15 mouse cellular contexts compared by ENCODE assay signal in genomic region chr7:66923595-66923994, GRCm38 (mm10).
"Had no signal": no experiment of that assay in that cellular context is flagged by ENCODE, and none has a peak within 500 bp of the region (broad histone marks: within the 10 kb centered on the region; RNA-seq: fewer than 3 reads in every experiment).

No protein-coding gene starts in this region.

- ATAC-seq: liver, embryonic 12.5 days; midbrain, embryonic 13.5 days; midbrain, embryonic 15.5 days had no signal

- H3K4me3 ChIP-seq: limb, embryonic 15.5 days; liver, embryonic 12.5 days; megakaryocyte, embryonic 14.5 days; midbrain, embryonic 13.5 days; midbrain, embryonic 15.5 days; neural tube, embryonic 12.5 days had no signal

- H3K4me1 ChIP-seq: limb, embryonic 15.5 days; liver, embryonic 12.5 days; megakaryocyte, embryonic 14.5 days; midbrain, embryonic 13.5 days; midbrain, embryonic 15.5 days; neural tube, embryonic 12.5 days had no signal

- H3K9me3 ChIP-seq: limb, embryonic 15.5 days; liver, embryonic 12.5 days; midbrain, embryonic 13.5 days; midbrain, embryonic 15.5 days; neural tube, embryonic 12.5 days had no signal

- DNase-seq: right cerebral cortex, postnatal 25 days; right cerebral cortex, postnatal 4 days; spleen, adult 18-20 months; thymus, adult 18-20 months; thymus, postnatal 14 days; thymus, postnatal 36 days had no signal

- H3K9ac ChIP-seq: limb, embryonic 15.5 days; liver, embryonic 12.5 days; liver, embryonic 14.5 days; midbrain, embryonic 13.5 days; midbrain, embryonic 15.5 days; neural tube, embryonic 12.5 days had no signal

- H3K36me3 ChIP-seq: liver, embryonic 12.5 days; midbrain, embryonic 13.5 days; midbrain, embryonic 15.5 days; neural tube, embryonic 12.5 days had no signal

- H3K27ac ChIP-seq: limb, embryonic 15.5 days; liver, embryonic 12.5 days; liver, embryonic 14.5 days; macrophage; midbrain, embryonic 13.5 days; midbrain, embryonic 15.5 days; neural tube, embryonic 12.5 days had no signal

- H3K27me3 ChIP-seq: limb, embryonic 15.5 days; liver, embryonic 12.5 days; megakaryocyte, embryonic 14.5 days; midbrain, embryonic 13.5 days; midbrain, embryonic 15.5 days; neural tube, embryonic 12.5 days had no signal

- H3K4me2 ChIP-seq: limb, embryonic 15.5 days; liver, embryonic 12.5 days; midbrain, embryonic 11.5 days; midbrain, embryonic 13.5 days; midbrain, embryonic 15.5 days; neural tube, embryonic 12.5 days had no signal
